Mouse (Mus musculus): ENCODE measurements at regions not wholly inside any gene's neighbourhood (a gene's known extent, or its start where the extent isn't known, plus 50 kb on each side); places are given as distances from the start of the nearest gene placed in this dataset.

GRCm38 (mm10) chr3:64898610-64899009 is 54.0 kb upstream of the Vmn2r7 start:
- no peak for DNase-seq (ENCODE audit: extremely low spot score in 1 of 2, low spot score in 1 of 2)

GRCm38 (mm10) chr3:64901317-64901892 is 56.8 kb upstream of the Vmn2r7 start:
- no peak for DNase-seq (ENCODE audit: extremely low spot score in 1 of 2, low spot score in 1 of 2)

GRCm38 (mm10) chr3:64949307-64949706 is 104.7 kb upstream of the Vmn2r7 start:
- peak in 1 of 2 experiments; percentile 3 for DNase-seq (ENCODE audit: extremely low spot score in 1 of 2, low spot score in 1 of 2)

- DNase-seq (ENCODE audit: extremely low spot score in 1 of 2, low spot score in 1 of 2), result no peak
These were observed 120.3 kb upstream of the Vmn2r7 start for GRCm38 (mm10) chr3:64964667-64965415.

DNA sequence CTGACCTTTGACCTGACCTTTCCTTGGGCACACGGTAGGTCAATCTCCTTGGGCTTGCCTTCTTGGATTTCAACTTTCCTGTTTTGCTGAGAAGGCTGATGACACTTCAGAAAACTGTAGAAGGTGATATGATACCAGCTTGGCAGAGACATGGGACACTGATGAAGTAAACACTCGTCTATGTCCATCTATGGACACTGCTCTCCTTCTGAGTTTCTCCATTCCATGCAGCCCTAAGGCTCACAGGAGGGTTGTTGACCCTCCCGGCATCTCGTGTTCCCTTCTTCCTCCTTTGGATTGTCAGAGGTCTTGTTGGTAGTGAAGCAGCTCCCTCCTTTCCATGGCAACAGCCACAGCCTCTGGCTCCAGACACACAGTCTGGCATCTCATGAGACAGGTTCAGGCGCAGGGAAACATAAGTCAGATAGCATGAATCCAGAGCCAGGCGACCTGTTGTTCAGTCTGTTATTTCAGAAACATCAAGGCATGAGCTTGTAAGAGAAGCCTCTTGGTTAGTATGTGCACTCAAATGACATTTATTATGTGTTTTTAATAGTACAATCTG is 120.9 kb upstream of the Vmn2r7 start:
- no peak for DNase-seq (ENCODE audit: extremely low spot score in 1 of 2, low spot score in 1 of 2)

DNA sequence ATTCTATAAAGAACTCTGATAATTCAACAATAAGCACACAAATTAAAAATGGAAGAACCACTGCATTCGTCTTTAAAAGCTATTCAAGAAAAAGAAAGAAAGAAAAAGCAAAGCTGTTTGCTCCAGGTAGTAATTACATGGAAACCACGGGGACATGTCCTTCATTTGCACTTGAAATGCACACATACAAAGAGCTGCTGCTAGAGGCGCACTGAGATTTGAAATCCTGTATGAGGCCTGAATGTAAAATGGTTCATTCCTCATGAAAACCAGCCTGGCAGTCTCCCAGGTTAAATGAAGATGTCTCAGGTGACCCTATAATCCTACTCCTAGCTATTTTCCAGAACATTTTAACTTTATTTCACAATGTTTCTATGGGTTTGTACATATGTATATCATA is 123.7 kb upstream of the Vmn2r7 start:
- DNase-seq (ENCODE audit: extremely low spot score in 1 of 2, low spot score in 1 of 2), result no peak

DNA sequence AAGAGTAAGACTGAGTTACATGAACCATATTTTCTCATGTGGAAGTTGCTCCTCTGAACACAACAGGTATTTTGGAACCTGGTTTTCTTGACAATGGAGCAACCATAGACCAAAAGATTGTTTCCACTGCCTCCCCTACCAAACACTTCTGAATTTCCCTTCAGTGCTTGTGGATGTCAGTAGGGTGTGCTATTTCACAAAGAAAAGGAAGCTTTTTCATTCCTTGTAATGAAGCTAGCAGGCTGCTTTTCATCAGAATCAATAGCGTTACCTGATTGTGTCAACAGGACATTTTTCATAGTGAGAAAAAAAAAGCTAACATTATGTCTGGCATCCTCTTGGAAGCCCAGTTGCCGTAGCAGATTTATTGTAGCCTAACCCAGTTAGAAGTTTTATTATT is 124.8 kb upstream of the Kcnab1 start:
- peak in 1 of 2 experiments; percentile 67 for DNase-seq (ENCODE audit: extremely low spot score in 1 of 2, low spot score in 1 of 2)

GRCm38 (mm10) chr3:64987665-64988064 is 121.5 kb upstream of the Kcnab1 start:
- peak; percentile 14 to 69 for DNase-seq (ENCODE audit: extremely low spot score in 1 of 2, low spot score in 1 of 2)

- DNase-seq (ENCODE audit: extremely low spot score in 1 of 2, low spot score in 1 of 2), result no peak
These were observed 112.7 kb upstream of the Kcnab1 start for GRCm38 (mm10) chr3:64996451-64996850.

GRCm38 (mm10) chr3:64997552-64997951 is 111.6 kb upstream of the Kcnab1 start:
- no peak for DNase-seq (ENCODE audit: extremely low spot score in 1 of 2, low spot score in 1 of 2)

- no peak for DNase-seq (ENCODE audit: extremely low spot score in 1 of 2, low spot score in 1 of 2)
These were observed 108.1 kb upstream of the Kcnab1 start for GRCm38 (mm10) chr3:65001131-65001530.

GRCm38 (mm10) chr3:65002578-65002977 is 106.6 kb upstream of the Kcnab1 start:
- DNase-seq (ENCODE audit: extremely low spot score in 1 of 2, low spot score in 1 of 2), result no peak

DNA sequence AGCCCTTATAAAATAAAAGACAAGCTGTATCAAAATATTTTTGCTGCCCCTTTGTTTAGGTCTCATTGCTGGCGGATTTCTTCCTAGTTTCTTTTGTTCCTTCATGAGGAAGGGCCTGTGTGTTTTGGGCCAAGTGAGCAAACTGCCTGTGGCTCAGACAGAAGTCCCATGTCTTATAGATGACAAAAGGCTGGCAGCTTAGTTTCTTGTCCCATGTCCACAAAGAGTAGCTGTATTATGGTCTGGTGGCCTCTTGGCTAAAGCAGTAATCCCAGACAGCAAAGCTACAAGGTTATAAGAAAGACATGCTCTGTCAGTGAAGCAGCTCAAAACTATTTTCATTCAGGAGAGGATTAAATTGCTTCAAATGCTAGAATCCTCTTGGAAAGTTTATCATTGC is 103.1 kb upstream of the Kcnab1 start:
- DNase-seq (ENCODE audit: extremely low spot score in 1 of 2, low spot score in 1 of 2), result no peak

DNA sequence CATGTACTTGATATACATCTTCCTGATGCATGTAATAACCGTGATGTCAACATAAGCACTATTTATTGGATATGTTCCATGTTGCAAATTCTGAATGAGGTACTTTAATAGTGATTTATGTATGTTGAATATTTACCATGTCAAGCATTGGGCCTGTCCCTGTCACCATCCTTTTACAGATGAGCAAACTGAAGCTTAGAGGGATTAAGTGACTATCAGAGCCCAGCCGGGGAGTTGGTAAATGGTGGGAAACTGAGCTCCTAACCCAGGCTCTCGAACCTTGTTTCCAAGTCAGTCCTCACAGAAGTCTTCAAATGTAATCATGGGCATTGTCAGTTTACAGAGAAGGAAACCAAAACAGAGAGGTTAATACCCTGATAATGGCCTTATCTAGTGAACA is 102.6 kb upstream of the Kcnab1 start:
- no peak for DNase-seq (ENCODE audit: extremely low spot score in 1 of 2, low spot score in 1 of 2)

DNA sequence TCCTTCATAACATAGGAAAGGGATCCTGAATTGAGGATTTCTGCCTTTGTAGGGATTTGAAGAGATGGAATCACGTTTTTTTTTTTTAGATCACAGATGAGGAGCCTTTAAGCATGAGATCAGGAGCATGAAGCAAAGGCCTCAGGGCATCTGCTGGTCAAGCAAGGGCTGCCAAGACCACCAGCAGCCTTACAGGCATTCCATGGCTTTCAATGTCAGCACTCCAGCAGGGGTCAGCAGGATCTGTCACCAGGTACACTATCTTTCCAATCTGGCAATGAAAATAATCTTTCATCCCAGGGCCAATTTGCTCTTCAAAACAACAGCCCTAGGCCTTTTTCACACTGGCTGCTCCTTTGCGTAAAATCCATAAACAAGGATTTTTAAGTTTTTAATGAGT is 85.3 kb upstream of the Kcnab1 start:
- DNase-seq (ENCODE audit: extremely low spot score in 1 of 2, low spot score in 1 of 2), result no peak

DNA sequence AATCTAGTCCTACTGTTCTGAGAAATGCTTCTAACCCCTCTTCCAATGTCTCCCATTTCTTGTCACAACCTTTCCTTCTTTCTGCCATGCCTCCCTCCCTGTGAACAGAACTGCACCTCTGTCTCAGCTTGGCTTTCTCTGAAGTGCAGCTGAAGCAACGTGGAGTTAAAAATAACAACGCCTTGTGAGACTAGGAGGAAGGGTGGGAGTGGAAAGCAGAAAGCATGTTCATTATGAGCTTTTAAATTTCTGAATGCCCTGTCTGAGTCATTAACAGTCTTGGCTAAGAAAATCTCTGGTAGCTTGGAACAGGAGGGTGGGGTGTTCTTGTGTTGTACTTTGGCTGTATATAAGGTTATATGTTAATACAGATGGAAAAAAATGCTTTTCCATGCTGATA is 71.6 kb upstream of the Kcnab1 start:
- peak; percentile 38 to 68 for DNase-seq (ENCODE audit: extremely low spot score in 1 of 2, low spot score in 1 of 2)

DNA sequence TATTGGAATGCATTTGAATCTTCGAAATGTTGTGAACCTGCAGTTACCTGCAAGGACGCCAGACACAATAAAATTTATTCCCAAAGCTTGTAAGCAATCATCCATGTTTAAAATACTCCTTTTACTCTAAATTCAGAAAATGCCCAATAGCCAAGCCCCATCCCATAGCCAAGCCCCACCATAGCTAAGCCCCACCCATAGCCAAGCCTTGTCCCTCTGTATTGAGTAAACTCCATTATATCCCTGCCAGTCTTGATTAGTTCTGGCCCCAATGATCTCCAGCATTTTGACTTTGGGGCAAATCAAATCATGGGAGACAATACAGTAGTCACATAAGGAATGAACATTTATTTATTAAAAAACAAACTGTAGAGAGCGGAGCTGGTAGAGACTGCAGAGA is 61.3 kb upstream of the Kcnab1 start:
- no peak for DNase-seq (ENCODE audit: extremely low spot score in 1 of 2, low spot score in 1 of 2)

GRCm38 (mm10) chr3:65055401-65055800 is 53.8 kb upstream of the Kcnab1 start:
- peak in 1 of 2 experiments; percentile 13 for DNase-seq (ENCODE audit: extremely low spot score in 1 of 2, low spot score in 1 of 2)

Data from frontal cortex, adult 2 months (tissue).